Mouse (Mus musculus): ENCODE results near the gene Bbof1. TPM values are rescaled to one million over a fixed set of nuclear protein-coding genes. Genes with fewer than 3 reads are reported as not detected.

The Bbof1 gene
- 1 to 10 TPM; 2.1 to 2.9 TPM for total RNA-seq (2021)
- long read RNA-seq, experiment 1, partial matches to known transcripts = 1 of 2 reads
- long read RNA-seq, experiment 1, other reads (novel, unspliced or antisense) = 1 of 2 reads
- long read RNA-seq, experiment 2, partial matches to known transcripts = 1 of 4 reads
- long read RNA-seq, experiment 2, other reads (novel, unspliced or antisense) = 1 of 4 reads

GRCm38 (mm10) chr12:84408819-84409507 is at the start of gene Bbof1, which contains the start of gene Entpd5:
Bbof1 (plus strand) TSS chr12:84409071.
Entpd5 (minus strand) TSS chr12:84409029.
- peak; percentile 89 for DNase-seq (ENCODE audit: low spot score)

- peak; percentile 96 for DNase-seq (ENCODE audit: low spot score)
These were observed 47.0 kb upstream of the Bbof1 start, which contains the start of the genes Coq6 and Fam161b for GRCm38 (mm10) chr12:84361555-84362489. Coq6 (plus strand) TSS chr12:84361657. Fam161b (minus strand) TSS chr12:84361833.

- no peak for DNase-seq (ENCODE audit: low spot score)
These were observed 46.0 kb upstream of the Bbof1 start for GRCm38 (mm10) chr12:84362872-84363271.

- no peak for DNase-seq (ENCODE audit: low spot score)
These were observed 44.6 kb upstream of the Bbof1 start for GRCm38 (mm10) chr12:84364291-84364690.

GRCm38 (mm10) chr12:84365137-84365536 is 43.7 kb upstream of the Bbof1 start:
- DNase-seq (ENCODE audit: low spot score) = no peak

GRCm38 (mm10) chr12:84366971-84367370 is 41.9 kb upstream of the Bbof1 start:
- DNase-seq (ENCODE audit: low spot score) = no peak

GRCm38 (mm10) chr12:84371647-84372046 is 37.2 kb upstream of the Bbof1 start:
- no peak for DNase-seq (ENCODE audit: low spot score)

GRCm38 (mm10) chr12:84373831-84374481 is 34.9 kb upstream of the Bbof1 start:
- DNase-seq (ENCODE audit: low spot score) = no peak

GRCm38 (mm10) chr12:84382369-84382768 is 26.5 kb upstream of the Bbof1 start:
- no peak for DNase-seq (ENCODE audit: low spot score)

GRCm38 (mm10) chr12:84384644-84385081 is 24.2 kb upstream of the Bbof1 start:
- DNase-seq (ENCODE audit: low spot score) = no peak

- no peak for DNase-seq (ENCODE audit: low spot score)
These were observed 23.5 kb upstream of the Bbof1 start for GRCm38 (mm10) chr12:84385408-84385807.

GRCm38 (mm10) chr12:84388097-84388496 is 20.8 kb upstream of the Bbof1 start:
- DNase-seq (ENCODE audit: low spot score) = no peak

GRCm38 (mm10) chr12:84388774-84389400 is 20.0 kb upstream of the Bbof1 start:
- no peak for DNase-seq (ENCODE audit: low spot score)

GRCm38 (mm10) chr12:84390336-84390735 is 18.5 kb upstream of the Bbof1 start:
- no peak for DNase-seq (ENCODE audit: low spot score)

GRCm38 (mm10) chr12:84392681-84393080 is 16.2 kb upstream of the Bbof1 start:
- no peak for DNase-seq (ENCODE audit: low spot score)

GRCm38 (mm10) chr12:84393847-84394246 is 15.0 kb upstream of the Bbof1 start:
- no peak for DNase-seq (ENCODE audit: low spot score)

GRCm38 (mm10) chr12:84396947-84397679 is 11.8 kb upstream of the Bbof1 start:
- DNase-seq (ENCODE audit: low spot score) = no peak

GRCm38 (mm10) chr12:84397685-84398084 is 11.2 kb upstream of the Bbof1 start:
- DNase-seq (ENCODE audit: low spot score) = no peak

GRCm38 (mm10) chr12:84398629-84399028 is 10.2 kb upstream of the Bbof1 start:
- no peak for DNase-seq (ENCODE audit: low spot score)

GRCm38 (mm10) chr12:84399135-84399534 is 9.7 kb upstream of the Bbof1 start:
- no peak for DNase-seq (ENCODE audit: low spot score)
